Comparison of ENCODE assay signal across 8 mouse cellular contexts in the genomic region with DNA sequence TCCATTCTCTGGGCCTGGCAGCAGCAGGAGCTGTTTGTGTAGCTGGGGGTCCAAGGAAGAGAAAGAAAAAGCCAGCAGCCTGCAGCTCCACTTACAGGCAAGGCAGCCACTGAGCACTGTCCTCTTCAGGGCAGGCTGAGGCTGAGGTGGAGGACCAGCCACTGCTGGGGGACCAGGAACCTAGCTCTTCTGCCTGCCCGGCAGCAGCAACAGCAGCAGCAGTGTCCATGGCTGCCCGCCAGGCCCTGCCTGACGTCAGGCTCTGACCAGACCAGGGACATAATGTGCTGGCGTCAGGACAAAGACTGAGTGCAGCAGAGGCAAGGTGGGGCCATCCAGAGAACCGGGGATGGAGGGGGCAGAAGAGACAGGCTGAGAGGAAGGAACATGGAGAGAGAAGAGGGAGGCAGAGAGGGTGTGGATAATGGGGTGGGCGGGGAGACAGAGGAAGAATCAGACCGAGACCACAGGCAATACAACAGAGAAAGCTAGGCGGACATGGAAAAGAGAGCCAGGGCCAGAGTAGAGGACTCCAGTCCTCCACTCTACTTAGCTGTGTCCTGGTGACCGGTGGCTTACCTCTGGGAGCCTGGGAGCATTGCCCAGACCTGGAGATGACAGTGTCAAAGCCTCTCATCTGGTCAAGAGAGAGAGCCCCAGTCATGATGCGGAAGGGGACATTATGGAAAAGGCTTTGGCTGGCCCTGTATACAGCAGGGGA.
A peak's percentile ranks its signal among the peaks of the same experiment; 100 is the strongest.
DNase-seq lines count a peak whose midpoint lies in the region; ATAC-seq and TF ChIP-seq lines count a peak whose summit lies in the region.

No protein-coding gene starts in this region.

- WGBS in midbrain, embryonic 10.5 days: 59% methylated on average over 10 of the region's 10 CpGs
- 50% methylated on average over 10 of the region's 10 CpGs for WGBS in midbrain, embryonic 11.5 days
- WGBS in liver, embryonic 14.5 days (ENCODE audit: insufficient replicate concordance): 55% methylated on average over 10 of the region's 10 CpGs

- no peak for ATAC-seq in midbrain, embryonic 11.5 days (ENCODE audit: low FRiP score)
- peak; percentile 69; the same call in 1 of the 2 replicates for ATAC-seq in frontal cortex, adult (ENCODE audit: low TSS enrichment)
- ATAC-seq in liver, embryonic 14.5 days (ENCODE audit: insufficient read depth): no peak
- no peak for ATAC-seq in granulocyte monocyte progenitor cell, adult 5-6 weeks (replicated peaks; ENCODE audit: poor library complexity, severe bottlenecking)

- no peak for TF ChIP-seq EP300 in liver, embryonic 14.5 days (IDR thresholded peaks at IDR 0.05; ENCODE audit: low read depth)

- no peak for DNase-seq in midbrain, embryonic 10.5 days (ENCODE audit: low spot score)
- no peak for DNase-seq in midbrain, embryonic 11.5 days (ENCODE audit: low spot score, missing footprints)
- peak; percentile 97 to 98 for DNase-seq in heart, postnatal 14 days
- peak; percentile 96 to 99 for DNase-seq in kidney, postnatal 36 days
- no peak for DNase-seq in liver, embryonic 14.5 days (ENCODE audit: low read depth in 3 of 3, low spot score in 3 of 3)
- DNase-seq in right cerebral cortex, adult 18-20 months: peak; percentile 83

- 0 out of 2 replicates have a peak, but pooled peaks have one; percentile 5 for TF ChIP-seq CTCF in liver, embryonic 14.5 days (IDR thresholded peaks at IDR 0.05; ENCODE audit: low read depth)

- no peak overlapping the region for H3K4me2 ChIP-seq in midbrain, embryonic 11.5 days
- H3K4me2 ChIP-seq in liver, embryonic 14.5 days (ENCODE audit: low read depth): no peak overlapping the region

- no peaks in the 10 kb centered on the region; the same call in 1 of the 2 replicates for H3K27me3 ChIP-seq in midbrain, embryonic 10.5 days (ENCODE audit: low read depth, poor library complexity, severe bottlenecking)
- no peaks in the 10 kb centered on the region for H3K27me3 ChIP-seq in midbrain, embryonic 11.5 days (ENCODE audit: control insufficient read depth, insufficient read depth, low read length)
- H3K27me3 ChIP-seq in liver, embryonic 14.5 days (ENCODE audit: control insufficient read depth, insufficient read depth, low read length): no peaks in the 10 kb centered on the region

- no peak overlapping the region for H3K9ac ChIP-seq in midbrain, embryonic 11.5 days (ENCODE audit: low read length)
- no peak overlapping the region for H3K9ac ChIP-seq in liver, embryonic 14.5 days (replicated peaks)

- H3K4me3 ChIP-seq in midbrain, embryonic 10.5 days: no peak overlapping the region
- H3K4me3 ChIP-seq in midbrain, embryonic 11.5 days (ENCODE audit: low read depth, low read length): no peak overlapping the region
- no peak overlapping the region for H3K4me3 ChIP-seq in liver, embryonic 14.5 days (ENCODE audit: insufficient read depth in 1 of 2, low read depth in 2 of 2, low read length in 2 of 2)

- peaks cover 24% of the 10 kb centered on the region for H3K4me1 ChIP-seq in midbrain, embryonic 10.5 days
- H3K4me1 ChIP-seq in midbrain, embryonic 11.5 days (ENCODE audit: control insufficient read depth, insufficient read depth, low read length): no peaks in the 10 kb centered on the region
- H3K4me1 ChIP-seq in liver, embryonic 14.5 days (replicated peaks; ENCODE audit: control insufficient read depth in 2 of 2, insufficient read depth in 2 of 2, low read length in 1 of 2): peaks cover 0 to 5% of the 10 kb centered on the region in 2 experiments; a peak in 1 of 4 replicates

- H3K27ac ChIP-seq in midbrain, embryonic 10.5 days (replicated peaks): peak overlapping the region; percentile 46
- H3K27ac ChIP-seq in midbrain, embryonic 11.5 days (ENCODE audit: low read depth, low read length): no peak overlapping the region
- no peak overlapping the region for H3K27ac ChIP-seq in liver, embryonic 14.5 days

- no peaks in the 10 kb centered on the region for H3K9me3 ChIP-seq in midbrain, embryonic 10.5 days (replicated peaks)
- no peaks in the 10 kb centered on the region for H3K9me3 ChIP-seq in midbrain, embryonic 11.5 days (ENCODE audit: control insufficient read depth, low read length)
- H3K9me3 ChIP-seq in liver, embryonic 14.5 days (ENCODE audit: control insufficient read depth, low read length): no peaks in the 10 kb centered on the region

- no peaks in the 10 kb centered on the region for H3K36me3 ChIP-seq in midbrain, embryonic 10.5 days
- no peaks in the 10 kb centered on the region for H3K36me3 ChIP-seq in midbrain, embryonic 11.5 days (ENCODE audit: control insufficient read depth, insufficient read depth, low read length)
- no peaks in the 10 kb centered on the region for H3K36me3 ChIP-seq in liver, embryonic 14.5 days (replicated peaks; ENCODE audit: control insufficient read depth, insufficient read depth, low read depth)

- intact Hi-C loops in heart, postnatal 14 days (cut with DNase I): no loop called here

Comparison
In these comparisons a context has a peak if more than half of its experiments do, and no peak if none do; other contexts are left out.
1. DNase-seq: peak in heart, postnatal 14 days (2 of 2), kidney, postnatal 36 days (2 of 2) and right cerebral cortex, adult 18-20 months (single experiment); none in midbrain, embryonic 10.5 days (single experiment), midbrain, embryonic 11.5 days (single experiment) and liver, embryonic 14.5 days (0 of 3).